Mouse (Mus musculus): ENCODE results near the gene Chrna7.

The Chrna7 gene

GRCm38 (mm10) chr7:63084351-63085003 is 127.9 kb downstream of the Chrna7 start:
- DNase-seq (ENCODE audit: low spot score), result no peak

- no peak for DNase-seq (ENCODE audit: low spot score)
Measured at GRCm38 (mm10) chr7:63060996-63061395, 151.4 kb downstream of the Chrna7 start.
